Mouse (Mus musculus) CD4-positive, CD25-positive, alpha-beta regulatory T cell, adult 4 months (primary cell): ENCODE results near the gene B230307C23Rik. TPM values are rescaled to one million over a fixed set of nuclear protein-coding genes. Genes with fewer than 3 reads are reported as not detected.
"Not testable (repeated sequence)": the region's sequence is repeated elsewhere in the genome, so short reads cannot be mapped to it uniquely, and the experiment has no call there.

ENCODE experiments used
- ATAC-seq: one replicate; pipeline ENCODE4 v1.8.0; 2017
- polyA plus RNA-seq, 2 experiments: library from polyadenylated mRNA; unstranded; fragments of 100-300 nt; shearing (Covaris generic); gene quantifications; one replicate each; pipeline ENCODE4 v1.2.1; 2017

The B230307C23Rik gene
- polyA plus RNA-seq, 2 experiments from 2014 or later: 43.8 to 46.1 TPM

- no peak for ATAC-seq
These were observed 25.0 kb downstream of the B230307C23Rik start for GRCm38 (mm10) chr16:98022081-98022480.

GRCm38 (mm10) chr16:98022657-98023345 is 25.7 kb downstream of the B230307C23Rik start:
- peak; percentile 69 for ATAC-seq

GRCm38 (mm10) chr16:98026186-98026585 is 29.1 kb downstream of the B230307C23Rik start:
- not testable (repeated sequence) for ATAC-seq

- ATAC-seq: not testable (repeated sequence)
These were observed 37.9 kb downstream of the B230307C23Rik start for GRCm38 (mm10) chr16:98034971-98035370.

GRCm38 (mm10) chr16:98041676-98042075 is 44.6 kb downstream of the B230307C23Rik start:
- peak; percentile 100 for ATAC-seq

- not testable (repeated sequence) for ATAC-seq
These were observed 82.3 kb downstream of the B230307C23Rik start for GRCm38 (mm10) chr16:98079382-98079781.

- not testable (repeated sequence) for ATAC-seq
These were observed 84.0 kb downstream of the B230307C23Rik start for GRCm38 (mm10) chr16:98081140-98081539.

Other genes starting within 250 kb of the B230307C23Rik start
- under 1 TPM in 1 of 2 experiments, not detected in 1; 0.16 TPM for gene Ripk4, start 233.5 kb upstream of the B230307C23Rik start, polyA plus RNA-seq
- 10 to 100 TPM; 14.7 to 17.3 TPM for gene Prdm15, start 145.5 kb upstream of the B230307C23Rik start, polyA plus RNA-seq
- gene C2cd2, start 34.7 kb upstream of the B230307C23Rik start, polyA plus RNA-seq: 1 to 10 TPM; 6.9 to 7.8 TPM
- gene Zbtb21, start 34.7 kb upstream of the B230307C23Rik start, polyA plus RNA-seq: 10 to 100 TPM in 1 of 2 experiments, 1 to 10 TPM in 1; 8.9 to 13.3 TPM
- 10 to 100 TPM; 18.8 to 21.6 TPM for gene A630089N07Rik, start 85.1 kb downstream of the B230307C23Rik start, polyA plus RNA-seq